Mouse (Mus musculus): ENCODE results near the gene Mcm2. TPM values are rescaled to one million over a fixed set of nuclear protein-coding genes. Genes with fewer than 3 reads are reported as not detected.

The Mcm2 gene
- total and polyA plus RNA-seq, 3 experiments = 149 to 1,259 (median 171) TPM

DNA sequence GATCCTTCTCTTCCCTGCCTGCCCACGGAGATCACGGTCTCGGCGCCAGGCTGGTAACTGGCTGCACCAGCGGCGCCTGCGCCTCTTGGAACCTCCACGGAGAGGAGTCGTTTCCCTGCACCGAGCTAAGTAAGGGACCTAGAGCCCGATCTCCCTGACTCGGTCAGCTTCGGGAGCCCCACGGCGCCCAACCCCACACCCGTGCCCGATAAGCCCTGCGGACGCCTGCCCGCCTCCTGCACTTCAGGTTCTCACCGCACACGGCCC lies 57.1 kb downstream of the Mcm2 start:
- ATAC-seq (ENCODE audit: extremely low read depth, insufficient number of reproducible peaks, low FRiP score, poor library complexity, severe bottlenecking) (no peak), DNase-seq (ENCODE audit: low spot score) (no peak)
- H3K36me3 ChIP-seq (replicated peaks) = peaks cover 48% of the 10 kb centered on the region
- peak overlapping the region; percentile 97 for H3K4me3 ChIP-seq (ENCODE audit: low read depth, low read length)
- H3K9me3 ChIP-seq (replicated peaks) = no peaks in the 10 kb centered on the region
- no peak for TF ChIP-seq POLR2AphosphoS5 (IDR thresholded peaks at IDR 0.05; ENCODE audit: insufficient replicate concordance, low read depth, low read length)
- TF ChIP-seq GATA2 (IDR thresholded peaks at IDR 0.05; ENCODE audit: borderline replicate concordance, low read depth, low read length) = no peak
- no peak for TF ChIP-seq CTCF (IDR thresholded peaks at IDR 0.05; ENCODE audit: low read depth, low read length)
- no peak for TF ChIP-seq TAL1 (conservative IDR thresholded peaks at IDR 0.05; ENCODE audit: low read depth, low read length)
- no peak for TF ChIP-seq GATA1 (IDR thresholded peaks at IDR 0.05; ENCODE audit: borderline replicate concordance, low read length)
- peaks cover 15% of the 10 kb centered on the region for H3K27me3 ChIP-seq (ENCODE audit: insufficient read depth, low read length)
- H3K4me1 ChIP-seq (ENCODE audit: insufficient read depth, low read depth, low read length) = peaks cover 39% of the 10 kb centered on the region

DNA sequence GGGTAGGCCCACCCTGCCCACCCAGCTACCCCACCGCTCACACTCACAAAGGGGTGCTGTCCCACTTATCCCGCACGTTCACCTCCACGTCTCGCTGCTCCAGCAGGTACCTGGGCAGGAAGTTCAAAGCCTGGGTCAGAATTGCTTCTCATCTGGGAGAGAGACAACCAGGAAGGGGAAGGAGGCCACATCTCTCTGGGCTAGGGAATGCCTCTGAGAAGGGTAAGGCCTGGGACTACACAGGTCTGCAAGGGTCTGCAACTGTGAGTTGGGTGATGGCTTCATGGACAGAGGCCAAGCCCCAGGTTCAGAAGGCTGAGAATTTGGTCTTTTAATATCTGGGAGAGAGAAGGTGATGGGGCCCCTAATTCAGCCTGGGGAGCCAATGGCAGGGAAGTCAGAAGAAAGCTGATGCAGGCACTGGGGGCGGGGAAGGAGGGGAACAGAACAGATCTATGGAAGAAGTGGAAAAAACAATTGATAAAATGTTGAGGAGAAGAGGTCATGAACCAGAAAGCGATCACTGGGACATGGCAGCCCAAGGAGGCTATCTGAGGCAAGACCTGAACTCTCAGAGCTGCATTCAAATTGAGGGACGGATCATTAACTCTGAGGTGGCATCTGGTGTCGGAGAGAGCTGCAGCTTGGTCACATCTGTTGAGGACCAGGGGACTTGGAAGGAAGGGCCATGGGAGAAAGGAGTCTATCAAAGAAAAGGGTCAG lies 57.6 kb downstream of the Mcm2 start:
- Histone ChIP-seq H3K27me3 (ENCODE audit: insufficient read depth, low read length) (peaks cover 11% of the 10 kb centered on the region), H3K4me3 (ENCODE audit: low read depth, low read length) (peak overlapping the region; percentile 97), H3K9me3 (replicated peaks) (no peaks in the 10 kb centered on the region), H3K4me1 (ENCODE audit: insufficient read depth, low read depth, low read length) (peaks cover 44% of the 10 kb centered on the region), H3K36me3 (replicated peaks) (peaks cover 53% of the 10 kb centered on the region)
- no peak for TF ChIP-seq CTCF (IDR thresholded peaks at IDR 0.05; ENCODE audit: low read depth, low read length)
- ATAC-seq (ENCODE audit: extremely low read depth, insufficient number of reproducible peaks, low FRiP score, poor library complexity, severe bottlenecking) = no peak
- DNase-seq (ENCODE audit: low spot score) = no peak

DNA sequence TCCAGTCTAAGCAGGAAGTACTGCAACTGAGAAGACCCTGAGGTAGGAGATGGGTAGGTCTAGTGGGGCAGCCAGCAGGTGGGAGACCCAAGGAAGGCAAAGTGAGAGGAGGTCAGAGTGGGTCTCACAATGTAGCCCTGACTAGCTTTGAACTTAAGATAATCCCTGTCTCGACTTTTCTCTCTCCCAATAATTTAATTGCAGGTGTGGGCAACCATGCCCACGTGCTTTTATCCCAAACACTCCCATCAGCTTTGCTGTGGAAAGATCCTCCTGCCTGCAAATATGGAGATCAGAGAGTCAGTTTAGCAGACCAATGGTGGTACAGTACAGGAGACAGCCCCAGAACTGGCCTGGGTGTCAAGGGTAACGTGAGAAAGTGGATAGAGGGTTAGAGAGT lies 58.4 kb downstream of the Mcm2 start:
- peaks cover 51% of the 10 kb centered on the region for H3K4me1 ChIP-seq (ENCODE audit: insufficient read depth, low read depth, low read length)
- no peak for ATAC-seq (ENCODE audit: extremely low read depth, insufficient number of reproducible peaks, low FRiP score, poor library complexity, severe bottlenecking)
- H3K9me3 ChIP-seq (replicated peaks) = no peaks in the 10 kb centered on the region
- H3K36me3 ChIP-seq (replicated peaks) = peaks cover 60% of the 10 kb centered on the region
- no peak for DNase-seq (ENCODE audit: low spot score)
- TF ChIP-seq TAL1 (conservative IDR thresholded peaks at IDR 0.05; ENCODE audit: low read depth, low read length) = no peak
- TF ChIP-seq GATA1 (IDR thresholded peaks at IDR 0.05; ENCODE audit: borderline replicate concordance, low read length) = no peak
- no peak for TF ChIP-seq CTCF (IDR thresholded peaks at IDR 0.05; ENCODE audit: low read depth, low read length)
- no peak for TF ChIP-seq POLR2AphosphoS5 (IDR thresholded peaks at IDR 0.05; ENCODE audit: insufficient replicate concordance, low read depth, low read length)
- TF ChIP-seq GATA2 (IDR thresholded peaks at IDR 0.05; ENCODE audit: borderline replicate concordance, low read depth, low read length) = no peak
- H3K27me3 ChIP-seq (ENCODE audit: insufficient read depth, low read length) = peaks cover 5% of the 10 kb centered on the region
- peak overlapping the region; percentile 97; the same call in 1 of the 2 replicates for H3K4me3 ChIP-seq (ENCODE audit: low read depth, low read length)

DNA sequence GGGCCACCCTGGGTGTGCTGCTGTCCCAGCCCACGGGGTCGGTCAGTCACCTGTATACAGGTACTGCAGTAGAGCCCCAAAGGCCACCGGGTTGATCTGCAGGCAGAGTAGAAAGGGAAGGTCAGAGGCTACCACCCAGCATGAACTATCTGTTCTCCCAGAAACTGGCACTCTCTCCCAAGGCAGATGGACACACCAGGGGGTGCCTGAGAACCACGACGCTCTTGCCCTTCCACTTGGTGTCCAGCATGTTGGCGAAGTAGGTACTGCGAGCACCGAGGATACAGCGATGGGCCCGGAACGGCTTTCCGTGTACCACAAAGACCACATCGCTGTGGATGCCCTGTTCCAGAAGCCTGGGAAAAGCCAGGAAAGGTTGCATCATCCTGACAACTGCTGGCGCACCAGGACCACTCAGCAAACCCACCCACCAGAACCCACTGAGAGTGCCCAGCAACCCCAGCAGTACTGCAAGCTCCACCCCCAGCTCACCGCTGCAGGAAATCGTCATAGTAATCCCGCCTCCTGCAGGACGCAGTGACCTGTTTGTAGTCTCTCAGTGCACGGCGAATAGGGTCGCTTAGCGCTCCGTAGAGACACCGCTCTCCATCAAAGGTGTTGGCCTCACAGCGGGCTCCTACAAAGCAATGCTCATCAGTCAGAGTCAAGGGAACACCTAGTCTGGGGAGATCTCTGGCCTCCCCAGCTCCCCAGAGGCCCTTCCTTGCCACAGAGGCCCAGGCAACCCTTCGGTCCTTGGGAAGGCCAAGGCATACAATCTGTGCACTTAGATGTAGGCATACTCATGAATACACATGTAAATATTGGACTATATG lies 59.2 kb downstream of the Mcm2 start:
- H3K4me3 ChIP-seq (ENCODE audit: low read depth, low read length) = no peak overlapping the region
- peaks cover 60% of the 10 kb centered on the region for H3K4me1 ChIP-seq (ENCODE audit: insufficient read depth, low read depth, low read length)
- DNase-seq (ENCODE audit: low spot score) = no peak
- ATAC-seq (ENCODE audit: extremely low read depth, insufficient number of reproducible peaks, low FRiP score, poor library complexity, severe bottlenecking) = no peak
- no peaks in the 10 kb centered on the region for H3K9me3 ChIP-seq (replicated peaks)
- peaks cover 66% of the 10 kb centered on the region for H3K36me3 ChIP-seq (replicated peaks)
- TF ChIP-seq CTCF (IDR thresholded peaks at IDR 0.05; ENCODE audit: low read depth, low read length) (no peak), GATA2 (IDR thresholded peaks at IDR 0.05; ENCODE audit: borderline replicate concordance, low read depth, low read length) (no peak), TAL1 (conservative IDR thresholded peaks at IDR 0.05; ENCODE audit: low read depth, low read length) (no peak), POLR2AphosphoS5 (IDR thresholded peaks at IDR 0.05; ENCODE audit: insufficient replicate concordance, low read depth, low read length) (no peak), GATA1 (IDR thresholded peaks at IDR 0.05; ENCODE audit: borderline replicate concordance, low read length) (no peak)
- no peaks in the 10 kb centered on the region; the same call in 1 of the 2 replicates for H3K27me3 ChIP-seq (ENCODE audit: insufficient read depth, low read length)

DNA sequence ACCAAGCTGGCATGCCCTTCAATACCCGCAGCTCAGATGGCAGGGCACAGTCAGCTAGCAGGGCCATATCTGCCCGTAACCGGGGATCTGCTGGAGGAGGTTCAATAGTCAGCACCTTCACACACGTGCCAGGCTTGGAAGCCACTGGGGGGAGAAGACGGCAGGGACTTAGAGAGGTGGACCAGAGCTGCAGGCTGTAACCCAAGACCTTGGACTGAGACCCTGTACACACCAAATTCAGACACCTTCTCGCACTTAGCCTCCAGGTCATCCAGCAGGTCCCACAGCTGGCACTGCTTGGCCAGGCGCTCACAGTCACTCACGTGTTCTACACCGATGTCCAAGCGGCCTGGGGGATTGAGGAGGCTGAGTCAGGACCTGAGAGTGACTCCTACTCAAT lies 60.0 kb downstream of the Mcm2 start:
- Histone ChIP-seq H3K9me3 (replicated peaks) (no peaks in the 10 kb centered on the region), H3K36me3 (replicated peaks) (peaks cover 69% of the 10 kb centered on the region), H3K4me3 (ENCODE audit: low read depth, low read length) (no peak overlapping the region), H3K4me1 (ENCODE audit: insufficient read depth, low read depth, low read length) (peaks cover 62% of the 10 kb centered on the region), H3K27me3 (ENCODE audit: insufficient read depth, low read length) (no peaks in the 10 kb centered on the region; the same call in 1 of the 2 replicates)
- ATAC-seq (ENCODE audit: extremely low read depth, insufficient number of reproducible peaks, low FRiP score, poor library complexity, severe bottlenecking) (no peak), DNase-seq (ENCODE audit: low spot score) (no peak)
- TF ChIP-seq POLR2AphosphoS5 (IDR thresholded peaks at IDR 0.05; ENCODE audit: insufficient replicate concordance, low read depth, low read length) (no peak), TAL1 (conservative IDR thresholded peaks at IDR 0.05; ENCODE audit: low read depth, low read length) (no peak), GATA1 (IDR thresholded peaks at IDR 0.05; ENCODE audit: borderline replicate concordance, low read length) (no peak), GATA2 (IDR thresholded peaks at IDR 0.05; ENCODE audit: borderline replicate concordance, low read depth, low read length) (no peak), CTCF (IDR thresholded peaks at IDR 0.05; ENCODE audit: low read depth, low read length) (no peak)

DNA sequence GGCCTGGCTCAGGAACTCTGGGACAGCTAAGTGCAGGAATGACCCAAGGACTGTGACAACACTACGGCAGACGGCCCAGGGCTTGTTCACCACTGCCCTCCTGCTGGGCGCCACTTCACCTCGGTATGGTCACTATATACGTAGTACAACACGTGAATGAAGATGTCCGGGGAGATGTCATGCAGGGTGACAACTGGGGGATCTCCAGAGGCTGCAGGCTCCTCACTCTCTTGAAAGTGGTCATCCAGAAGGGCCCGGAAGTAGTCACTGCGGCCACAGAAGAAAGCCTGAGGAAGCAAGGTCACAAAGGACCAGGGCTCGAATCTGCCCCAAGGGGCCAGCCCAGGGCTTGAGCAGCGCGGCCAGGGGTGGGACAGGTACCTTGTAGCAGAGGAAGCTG lies 60.6 kb downstream of the Mcm2 start:
- Histone ChIP-seq H3K9me3 (replicated peaks) (no peaks in the 10 kb centered on the region), H3K4me3 (ENCODE audit: low read depth, low read length) (no peak overlapping the region), H3K36me3 (replicated peaks) (peaks cover 69% of the 10 kb centered on the region), H3K27me3 (ENCODE audit: insufficient read depth, low read length) (no peaks in the 10 kb centered on the region), H3K4me1 (ENCODE audit: insufficient read depth, low read depth, low read length) (peaks cover 61% of the 10 kb centered on the region)
- DNase-seq (ENCODE audit: low spot score) (no peak), ATAC-seq (ENCODE audit: extremely low read depth, insufficient number of reproducible peaks, low FRiP score, poor library complexity, severe bottlenecking) (no peak)
- no peak for TF ChIP-seq GATA1 (IDR thresholded peaks at IDR 0.05; ENCODE audit: borderline replicate concordance, low read length)
- TF ChIP-seq CTCF (IDR thresholded peaks at IDR 0.05; ENCODE audit: low read depth, low read length) = no peak
- no peak for TF ChIP-seq POLR2AphosphoS5 (IDR thresholded peaks at IDR 0.05; ENCODE audit: insufficient replicate concordance, low read depth, low read length)
- no peak for TF ChIP-seq GATA2 (IDR thresholded peaks at IDR 0.05; ENCODE audit: borderline replicate concordance, low read depth, low read length)
- TF ChIP-seq TAL1 (conservative IDR thresholded peaks at IDR 0.05; ENCODE audit: low read depth, low read length) = no peak
